Mouse (Mus musculus) cerebellum, adult (tissue): ENCODE measurements at regions not wholly inside any gene's neighbourhood (a gene's known extent, or its start where the extent isn't known, plus 50 kb on each side); places are given as distances from the start of the nearest gene placed in this dataset.

Experiments used
- ATAC-seq: cut with Nextera tagmentation; 2 replicates; pipeline ENCODE4 v1.9.2; 2017; ENCODE audit warnings: mild to moderate bottlenecking, moderate library complexity, mixed read lengths; ENCODE audit not compliant: insufficient number of reproducible peaks, low FRiP score, low TSS enrichment

DNA sequence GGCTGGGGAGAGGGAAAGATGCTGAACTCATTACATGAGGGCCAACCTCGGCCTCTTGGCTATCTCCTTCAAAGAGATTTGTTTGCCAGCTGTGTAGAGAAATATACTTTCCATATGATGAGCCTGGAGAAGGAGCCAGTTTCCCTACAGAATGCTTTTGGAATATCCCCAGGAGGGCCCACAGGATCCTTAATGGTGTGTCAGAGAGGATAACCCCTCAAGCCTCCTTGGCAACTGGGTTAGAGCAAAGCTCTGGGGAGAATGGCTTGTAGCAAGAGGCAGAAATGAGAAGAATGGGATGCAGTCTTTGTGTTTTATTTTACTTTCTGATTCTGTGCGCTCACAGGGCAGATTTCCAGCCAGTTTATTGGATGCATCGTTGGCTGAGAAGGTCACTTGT, 353.9 kb downstream of the Dmrt2 start:
- no peak for ATAC-seq

DNA sequence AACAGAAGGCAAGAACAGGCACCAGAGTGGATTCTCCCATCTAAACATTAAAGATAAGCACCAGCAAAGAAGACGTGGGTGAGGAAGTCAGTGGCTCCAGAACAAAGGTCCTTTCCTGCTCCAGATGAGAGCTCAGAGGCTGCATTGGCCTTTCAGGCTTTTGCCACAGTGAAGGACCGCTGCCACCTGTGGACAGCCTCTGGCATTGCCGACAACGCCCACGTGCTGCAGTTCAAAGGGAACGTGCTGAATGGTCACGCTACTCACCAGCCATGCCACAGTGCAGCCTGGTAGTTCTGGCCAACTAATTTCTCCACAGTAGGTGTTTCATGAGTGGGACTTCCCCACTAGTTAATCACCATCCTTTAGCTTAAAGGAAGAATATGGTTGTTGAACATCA, 365.1 kb downstream of the Dmrt2 start:
- no peak for ATAC-seq

DNA sequence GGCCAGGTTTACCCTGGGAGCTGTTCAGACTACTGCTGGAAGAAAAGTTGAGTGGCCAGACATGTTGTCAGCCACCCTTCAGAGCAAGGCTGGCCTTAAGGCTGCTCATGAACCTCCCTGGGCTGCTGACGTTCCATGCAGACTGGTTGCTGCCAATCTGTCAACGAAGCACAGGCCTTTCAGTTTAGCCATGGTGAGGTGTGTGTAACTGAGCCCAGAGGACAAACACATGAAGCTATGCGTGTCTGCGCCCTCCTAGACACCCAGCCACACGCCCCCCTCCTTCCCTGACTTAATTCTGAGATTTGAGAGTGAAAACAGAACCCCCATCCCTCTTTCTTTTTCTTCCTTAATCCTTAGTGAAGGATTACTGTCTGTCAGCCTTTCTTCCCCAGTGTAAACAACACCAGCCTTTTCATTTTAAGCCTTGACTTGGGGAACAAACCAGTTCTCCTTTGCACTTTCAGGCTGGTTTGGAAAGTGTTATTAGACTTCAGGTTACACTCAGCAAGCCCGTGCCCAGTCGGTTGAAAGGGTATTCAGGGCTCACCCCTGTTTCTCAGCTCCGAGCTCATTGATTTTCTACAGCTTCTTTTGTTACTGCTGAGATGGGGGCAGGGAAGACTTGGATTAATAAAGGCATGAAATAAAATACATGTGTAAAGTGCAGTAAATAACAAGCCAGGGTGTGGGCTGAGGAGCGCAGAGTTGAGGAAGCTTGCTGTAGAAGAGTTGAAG, 379.4 kb downstream of the Dmrt2 start:
- no peak for ATAC-seq

DNA sequence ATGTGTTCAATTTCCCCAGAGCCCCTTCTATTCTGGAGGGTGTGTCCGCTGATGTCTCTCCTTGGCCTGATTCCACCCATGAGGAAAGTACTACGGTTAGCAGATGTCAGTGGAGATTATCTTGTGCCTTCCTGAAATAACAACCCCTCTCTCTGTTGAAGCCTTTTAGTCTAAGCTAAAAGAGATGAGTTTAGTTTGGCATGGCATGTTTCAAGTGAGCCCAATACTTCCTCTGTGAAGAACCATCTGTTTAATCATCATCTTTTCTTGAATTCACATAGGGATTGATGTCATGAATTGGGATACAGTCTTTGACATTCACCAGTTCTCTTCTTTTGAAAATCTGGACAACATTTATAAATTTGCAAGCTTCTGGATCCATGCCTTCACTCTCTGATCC, 387.5 kb downstream of the Dmrt2 start:
- ATAC-seq = no peak

DNA sequence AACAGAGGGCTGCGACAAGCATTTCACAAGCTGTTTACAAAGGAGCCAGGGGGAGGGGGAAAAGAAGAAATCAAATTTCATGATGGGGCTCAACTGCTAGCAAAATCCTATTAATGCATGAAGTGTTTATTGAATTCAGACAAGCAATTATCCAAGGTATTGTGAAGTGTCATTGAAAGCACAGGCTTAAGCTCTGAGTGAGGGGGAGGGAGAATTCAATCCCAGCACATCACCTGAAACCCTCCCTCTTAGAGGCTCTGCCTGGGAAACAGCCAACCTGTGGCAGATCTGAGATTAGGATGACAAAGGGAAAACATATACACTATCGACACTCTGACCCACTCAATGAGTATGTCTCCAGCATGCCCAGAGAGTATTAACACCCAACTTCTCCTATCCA, 396.3 kb downstream of the Dmrt2 start:
- no peak for ATAC-seq

DNA sequence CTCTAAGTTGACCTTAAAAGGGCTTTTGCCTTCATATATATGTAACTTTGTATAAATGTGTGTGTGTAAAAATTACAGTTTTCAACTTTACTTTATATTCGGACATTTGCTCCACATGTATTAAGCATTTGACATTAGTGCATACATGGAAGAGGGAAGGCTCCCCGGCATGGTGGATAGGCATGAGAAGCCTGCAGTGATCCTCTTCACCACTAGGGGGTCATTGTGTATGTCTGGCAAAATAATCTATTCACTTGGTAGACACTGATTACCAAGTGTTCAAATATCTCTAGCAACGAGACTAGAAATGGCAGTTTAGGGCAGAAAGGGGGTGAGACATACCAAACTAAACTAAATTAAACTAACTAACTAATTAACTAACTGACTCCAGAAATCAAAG, 397.7 kb downstream of the Dmrt2 start:
- ATAC-seq = no peak

DNA sequence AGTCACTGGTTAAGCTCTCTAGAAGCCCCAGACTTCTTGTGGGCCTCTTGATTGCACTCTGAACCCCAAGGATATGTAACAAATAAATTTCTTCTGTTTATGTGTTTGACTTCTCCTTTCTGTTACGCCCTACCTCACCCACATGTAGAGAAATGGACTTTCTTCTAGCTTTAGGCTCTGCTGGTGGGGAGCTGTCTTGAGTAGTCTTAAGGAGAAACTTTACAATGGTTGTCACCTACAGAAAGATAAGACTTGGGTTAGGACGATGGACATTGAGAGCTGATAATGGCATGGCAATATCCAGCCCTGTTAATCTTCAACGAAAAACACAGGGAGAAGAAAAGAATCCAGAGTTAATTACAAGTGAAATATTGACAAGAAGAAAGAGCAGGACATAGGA, 416.1 kb downstream of the Dmrt2 start:
- no peak for ATAC-seq

DNA sequence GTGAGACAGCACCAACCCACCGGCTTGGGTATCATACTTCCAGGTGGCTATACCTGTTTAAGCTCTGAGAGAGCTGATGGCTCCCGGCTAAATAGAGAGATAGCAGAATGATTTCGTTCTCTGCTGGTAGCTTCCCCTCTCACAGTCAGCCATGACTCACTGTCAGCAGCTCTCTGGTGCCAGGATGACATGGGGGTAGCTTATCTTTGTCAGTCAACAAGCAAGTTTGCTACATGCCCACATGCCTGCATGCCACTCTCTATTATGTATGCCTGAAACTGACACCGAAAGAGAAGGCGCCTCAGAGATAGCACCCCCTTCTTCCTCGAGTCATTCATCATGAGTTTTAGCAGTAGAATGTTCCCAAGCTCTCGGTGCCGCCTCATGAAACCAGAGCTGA, 419.2 kb downstream of the Dmrt2 start:
- ATAC-seq = no peak

DNA sequence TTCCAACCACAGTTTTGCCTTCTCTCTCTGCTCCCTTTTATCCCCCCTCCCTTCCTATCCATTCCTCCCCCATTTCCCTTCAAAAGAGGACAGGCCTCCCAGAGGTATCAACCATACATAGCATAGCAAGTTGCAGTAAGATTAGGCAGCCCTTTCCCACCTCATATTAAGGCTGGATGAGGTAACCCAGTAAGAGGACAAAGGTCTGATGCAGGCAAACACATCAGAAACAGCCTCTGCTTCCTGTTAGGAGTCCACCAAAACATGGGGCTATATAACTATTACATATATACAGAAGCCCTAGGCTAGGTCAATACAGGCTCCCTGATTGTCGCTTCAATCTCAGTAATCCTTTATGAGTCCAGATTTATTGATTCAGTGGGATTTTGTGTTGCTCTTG, 421.6 kb downstream of the Dmrt2 start:
- no peak for ATAC-seq

DNA sequence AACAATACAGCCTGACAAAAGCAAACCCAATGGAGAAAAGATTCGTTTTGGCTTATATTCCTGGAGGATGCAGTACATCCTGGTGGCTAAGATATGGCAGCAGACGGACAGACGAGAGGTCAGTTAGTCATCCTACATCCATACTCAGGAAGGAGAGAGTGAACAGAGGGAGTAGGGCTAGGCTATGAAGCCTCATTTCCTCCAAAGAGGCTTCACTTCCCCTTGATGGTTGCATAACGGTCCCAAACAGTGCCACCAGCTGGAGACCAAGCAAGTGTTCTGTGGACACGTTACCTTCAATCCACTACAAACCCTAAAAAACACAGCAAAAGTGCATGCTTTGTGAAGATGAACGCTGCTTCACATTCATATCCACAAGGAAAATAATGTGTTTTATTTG, 442.1 kb downstream of the Dmrt2 start:
- no peak for ATAC-seq

DNA sequence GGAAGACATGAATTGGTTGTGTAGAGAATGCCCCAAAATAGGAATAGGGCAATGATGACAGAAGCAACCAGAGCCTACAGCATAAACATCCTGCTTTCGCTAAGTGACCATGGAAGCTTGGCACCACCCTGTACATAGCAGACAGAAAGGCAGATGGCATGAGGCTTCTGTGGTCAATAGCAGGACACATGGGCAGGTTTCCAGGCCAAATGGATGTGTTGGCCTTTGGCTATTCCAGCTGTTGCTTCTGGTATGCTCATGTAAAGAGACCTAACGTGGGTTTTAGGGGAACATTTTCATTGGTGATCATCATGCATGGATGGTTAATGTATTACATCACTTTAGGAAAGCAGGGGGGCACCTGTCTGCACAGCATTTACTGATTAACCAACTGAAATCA, 456.2 kb downstream of the Dmrt2 start:
- ATAC-seq = no peak

DNA sequence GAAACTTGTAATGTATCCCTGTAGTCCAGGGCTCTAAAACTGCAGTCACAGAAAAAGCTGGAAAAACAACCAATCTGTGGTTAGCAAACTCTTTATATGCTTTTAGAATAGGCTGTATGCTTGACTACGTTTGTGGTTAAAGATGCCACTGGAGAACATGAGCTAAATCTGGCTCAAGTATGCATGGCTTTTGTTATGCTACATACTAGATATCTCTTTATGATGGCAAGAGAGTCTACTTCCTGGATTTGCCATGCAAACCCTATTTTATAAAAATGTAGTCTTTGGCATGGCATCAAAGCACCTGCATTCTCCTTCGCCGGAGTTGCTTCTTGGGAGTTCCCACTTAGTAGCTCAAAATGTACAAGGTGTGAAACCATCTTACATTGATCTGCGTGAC, 462.2 kb downstream of the Dmrt2 start:
- ATAC-seq = no peak

DNA sequence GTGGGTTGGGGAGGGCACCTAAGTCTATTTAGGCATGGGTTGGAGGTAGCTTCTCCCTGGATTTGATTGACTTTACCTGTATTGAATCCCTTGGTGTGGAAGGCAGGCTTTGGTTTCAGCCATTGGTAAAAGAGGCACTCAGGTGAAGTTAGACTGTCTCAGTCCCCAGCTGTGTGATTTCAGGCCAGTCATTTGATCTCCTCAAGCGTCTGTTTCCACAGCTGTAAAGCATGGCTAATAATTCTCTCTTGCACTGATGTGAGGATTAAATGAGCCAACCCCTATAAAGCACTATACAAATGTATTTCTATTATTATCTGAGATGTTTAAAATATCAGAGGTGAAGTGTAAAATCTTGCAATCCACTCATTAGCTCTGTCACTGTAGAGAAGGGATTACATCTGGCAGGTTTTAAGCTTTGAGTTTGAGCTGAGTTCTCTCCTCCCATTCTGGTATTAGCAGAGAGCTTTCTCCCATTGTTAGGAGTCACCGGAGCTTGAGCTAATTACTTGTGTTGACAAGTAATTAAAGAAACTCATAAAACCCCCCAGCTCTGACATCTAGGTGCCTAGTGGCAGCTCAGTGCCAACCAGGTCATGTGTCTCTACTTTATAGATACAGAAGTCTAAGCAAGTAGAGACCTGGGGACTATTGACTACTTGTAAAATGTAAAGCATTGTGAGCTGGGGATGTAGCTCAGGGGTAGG, 463.3 kb downstream of the Dmrt2 start:
- ATAC-seq = no peak

DNA sequence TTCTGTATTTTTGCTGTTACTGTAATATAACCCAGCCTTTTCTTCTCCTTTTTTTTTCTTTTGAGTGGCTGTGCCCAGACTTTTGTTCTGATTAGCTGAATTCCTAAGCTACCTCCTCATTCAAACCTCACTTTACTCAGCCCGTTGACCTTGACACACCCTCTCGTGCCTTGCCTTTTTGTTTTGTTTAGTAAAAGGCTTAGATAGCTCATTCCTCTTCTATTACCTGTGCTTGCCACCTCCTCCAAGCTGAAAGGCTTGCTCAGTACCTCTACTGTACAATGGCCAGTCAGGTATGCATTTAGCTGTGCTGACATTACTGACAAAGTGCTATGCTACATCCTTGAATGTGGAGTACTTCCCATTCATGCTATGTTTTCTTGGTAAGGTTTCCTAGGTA, 464.2 kb upstream of the Smarca2 start:
- no peak for ATAC-seq

DNA sequence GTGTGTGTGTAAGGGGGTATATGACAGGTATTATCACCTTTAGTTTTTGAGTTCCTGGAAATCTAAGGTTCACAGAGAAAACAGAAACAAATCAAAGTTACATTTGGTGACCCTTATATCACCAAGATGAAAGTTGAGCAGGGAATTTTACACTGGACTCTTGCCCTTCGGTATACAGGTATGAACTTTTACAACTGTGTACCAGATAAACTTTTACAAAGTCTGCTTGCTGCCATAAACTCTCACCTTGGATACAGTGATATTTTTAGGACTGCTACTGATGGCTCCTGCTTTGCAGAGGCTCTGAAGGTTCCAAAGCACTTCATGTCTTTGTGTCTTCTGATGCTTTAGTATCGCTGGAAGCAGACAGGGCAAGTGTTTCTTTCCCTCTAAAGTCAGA, 461.3 kb upstream of the Smarca2 start:
- no peak for ATAC-seq

DNA sequence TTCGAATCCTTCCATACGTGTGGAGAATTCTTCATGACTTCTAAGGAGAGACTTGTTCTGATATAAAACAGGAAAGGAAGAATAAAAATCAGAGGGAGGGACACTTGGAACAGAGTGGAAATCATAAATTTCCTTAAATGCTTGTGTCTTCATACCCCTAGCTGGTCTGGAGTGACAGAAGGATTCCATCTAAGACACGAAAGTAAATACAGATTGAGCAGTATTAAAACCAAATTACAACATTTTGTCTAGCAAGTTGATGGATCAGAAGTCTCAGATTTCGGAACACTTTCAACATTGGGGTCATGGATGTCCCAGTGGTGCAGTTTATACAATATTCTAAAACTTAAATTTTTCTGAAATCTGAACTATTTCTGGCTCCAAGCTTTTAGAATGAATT, 453.6 kb upstream of the Smarca2 start:
- ATAC-seq = no peak

DNA sequence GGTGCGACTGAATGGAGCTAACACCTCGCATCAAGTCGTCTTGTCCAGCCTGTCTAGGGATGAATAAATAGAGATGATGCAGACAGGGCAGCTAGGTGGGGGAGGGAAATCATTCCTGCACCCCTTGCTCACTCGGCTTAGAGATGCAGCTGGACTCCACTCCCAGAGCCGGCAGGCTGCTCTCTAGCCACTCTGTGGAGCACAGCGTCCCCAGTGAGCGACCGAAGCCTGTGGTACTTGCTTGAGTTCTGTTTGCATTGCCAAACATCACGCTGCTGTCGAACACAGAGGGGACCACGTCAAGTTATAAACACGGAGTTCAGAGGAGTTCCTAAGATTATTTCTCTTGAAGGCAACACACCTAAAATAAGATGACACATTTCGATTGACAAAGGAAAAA, 439.9 kb upstream of the Smarca2 start:
- no peak for ATAC-seq

DNA sequence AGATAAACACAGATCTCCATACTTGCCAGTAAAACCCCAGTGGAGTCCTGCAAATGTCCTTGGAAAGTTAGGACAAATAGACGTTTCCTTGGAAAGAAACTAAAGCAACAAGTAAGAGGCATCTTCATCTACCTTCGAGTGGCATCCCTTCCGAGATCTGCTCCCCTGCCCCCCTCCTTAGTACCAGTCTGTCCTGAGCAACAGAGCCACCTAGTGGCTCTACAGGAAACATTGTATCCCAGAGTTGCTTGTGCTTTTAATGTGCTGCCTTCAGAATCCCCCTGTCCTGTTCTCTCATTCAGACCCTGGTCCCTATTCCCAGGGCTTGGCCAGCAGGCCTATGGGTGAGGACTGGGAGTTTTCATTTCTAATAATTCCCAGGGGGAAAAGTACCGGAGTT, 423.1 kb upstream of the Smarca2 start:
- ATAC-seq = no peak

DNA sequence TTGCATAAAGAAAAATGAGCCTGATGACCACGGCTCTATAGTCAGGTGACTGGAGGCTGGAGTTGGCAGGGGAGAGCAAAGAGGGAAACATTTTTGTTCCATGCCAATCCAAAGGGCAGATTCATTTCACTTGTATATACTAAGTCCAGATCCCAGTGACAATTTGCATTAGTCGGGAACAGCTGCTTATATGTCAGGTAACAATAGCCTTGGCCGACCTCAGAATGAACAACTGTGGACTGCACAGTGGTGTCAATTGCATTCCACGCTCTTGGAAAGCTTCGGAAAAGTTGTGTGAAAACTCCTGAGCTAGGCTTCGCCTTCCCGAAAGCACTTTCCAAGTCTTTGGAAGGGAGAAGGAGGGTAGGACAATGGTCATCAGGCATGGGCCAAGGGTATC, 419.8 kb upstream of the Smarca2 start:
- ATAC-seq = no peak

DNA sequence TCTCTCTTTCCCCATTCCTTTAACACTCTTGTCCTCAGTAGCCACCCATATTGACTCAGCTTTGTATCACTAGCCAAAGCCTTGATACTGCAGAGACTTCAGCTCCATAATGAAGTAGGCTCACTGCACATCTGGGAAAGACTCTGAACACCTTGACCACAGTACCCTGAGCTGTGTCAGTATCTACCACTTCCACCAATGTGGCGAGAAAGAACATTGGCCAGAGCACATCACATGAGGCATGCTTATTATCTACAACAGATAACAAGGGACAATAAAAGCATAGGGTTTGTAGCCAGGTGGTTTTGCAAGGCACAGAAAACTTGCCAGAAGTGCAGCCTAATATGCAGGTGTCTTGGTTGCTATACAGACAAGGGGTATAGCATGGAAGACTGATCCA, 414.0 kb upstream of the Smarca2 start:
- no peak for ATAC-seq

DNA sequence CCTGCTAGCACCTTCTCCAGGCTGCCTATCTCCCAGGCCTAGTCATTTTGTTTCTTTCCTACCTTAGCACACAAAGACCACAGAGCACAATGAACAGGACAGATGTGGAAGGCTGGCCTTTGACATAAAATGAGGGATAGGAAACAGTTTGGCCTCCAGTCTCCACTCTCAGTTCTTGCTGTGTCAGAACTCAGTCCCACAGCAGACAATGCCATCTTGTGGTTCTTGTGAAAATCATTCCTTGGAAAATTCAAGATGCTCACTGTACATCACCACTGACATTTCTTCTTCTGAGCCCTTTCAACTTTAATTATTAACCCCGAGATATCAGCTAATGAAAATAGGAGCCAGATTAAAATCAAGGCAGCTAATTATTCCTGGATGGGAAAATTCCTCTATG, 411.2 kb upstream of the Smarca2 start:
- no peak for ATAC-seq

DNA sequence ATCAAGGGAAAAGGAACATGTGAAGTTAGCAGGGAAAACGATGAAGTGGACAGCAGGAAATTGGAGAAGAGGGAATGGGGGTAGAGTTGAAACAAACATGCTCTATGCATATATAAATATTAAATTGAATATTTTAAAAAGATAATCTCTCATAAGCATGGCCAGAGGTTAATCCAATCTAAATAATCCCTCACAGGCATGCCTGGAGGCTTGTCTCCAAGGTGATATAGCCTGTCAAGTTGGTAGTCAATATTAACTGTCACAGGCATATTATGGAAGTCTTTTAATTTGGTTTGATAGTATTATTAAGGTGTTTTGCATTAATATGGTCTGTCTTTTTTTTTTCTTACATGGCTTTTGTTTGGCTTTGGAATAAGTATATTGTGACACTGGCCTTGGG, 396.1 kb upstream of the Smarca2 start:
- ATAC-seq = no peak
